ENCODE assay signal across 29 mouse cellular contexts in the genomic region with DNA sequence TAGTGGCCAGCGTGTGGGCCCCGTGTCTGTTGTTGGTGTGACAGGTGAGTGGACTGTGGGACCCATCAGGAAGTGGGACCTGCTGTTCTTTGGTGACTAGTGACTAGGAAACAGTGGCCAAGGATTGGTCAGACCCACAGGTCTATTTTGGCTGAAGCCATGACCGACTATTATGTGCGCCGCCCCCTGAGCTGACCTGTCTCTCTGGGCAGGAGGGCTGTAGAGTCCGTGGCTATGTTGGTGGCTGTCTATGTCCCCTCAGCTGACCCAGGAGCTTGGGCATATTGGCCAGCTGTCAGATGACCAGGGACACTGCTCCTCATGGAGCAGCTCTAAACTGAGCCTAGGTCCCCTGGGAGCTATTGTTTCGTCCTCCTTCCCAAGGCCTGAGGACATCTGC. TPM values are rescaled to one million over a fixed set of nuclear protein-coding genes. Genes with fewer than 3 reads are reported as not detected.
"Had no signal": no experiment of that assay in that cellular context is flagged by ENCODE, and none has a peak within 500 bp of the region (broad histone marks: within the 10 kb centered on the region; RNA-seq: fewer than 3 reads in every experiment).

No protein-coding gene starts in this region.

- H3K27me3 ChIP-seq: embryonic facial prominence, embryonic 12.5 days; embryonic facial prominence, embryonic 13.5 days; embryonic facial prominence, embryonic 15.5 days; forebrain, embryonic 12.5 days; forebrain, embryonic 13.5 days; forebrain, embryonic 15.5 days had no signal

- H3K9me3 ChIP-seq: embryonic facial prominence, embryonic 10.5 days; embryonic facial prominence, embryonic 12.5 days; embryonic facial prominence, embryonic 13.5 days; embryonic facial prominence, embryonic 15.5 days; forebrain, embryonic 10.5 days; forebrain, embryonic 12.5 days; forebrain, embryonic 13.5 days; forebrain, embryonic 15.5 days had no signal

- H3K27ac ChIP-seq: embryonic facial prominence, embryonic 10.5 days; embryonic facial prominence, embryonic 12.5 days; embryonic facial prominence, embryonic 13.5 days; embryonic facial prominence, embryonic 15.5 days; forebrain, embryonic 10.5 days; forebrain, embryonic 12.5 days; forebrain, embryonic 13.5 days; forebrain, embryonic 15.5 days; gastrocnemius, adult 2 months; heart, adult 2 months had no signal

- DNase-seq: cerebellum, adult 8-10 months; cerebellum, adult 9-10 months; cerebellum, adult 9-11 months; cerebellum, postnatal 10 days; cerebellum, postnatal 14 days; cerebellum, postnatal 25 days; cerebellum, postnatal 36 days; embryo, embryonic 11 days; forebrain, postnatal 0 days; gastrocnemius, postnatal 10 days; gastrocnemius, postnatal 14 days; gastrocnemius, postnatal 25 days; gastrocnemius, postnatal 36 days; heart, adult 18-20 months; heart, adult 2 months had no signal

- H3K4me3 ChIP-seq: embryonic facial prominence, embryonic 10.5 days; embryonic facial prominence, embryonic 12.5 days; embryonic facial prominence, embryonic 13.5 days; embryonic facial prominence, embryonic 15.5 days; erythroblast, embryonic 14.5 days; forebrain, embryonic 10.5 days; forebrain, embryonic 12.5 days; forebrain, embryonic 13.5 days; forebrain, embryonic 15.5 days; gastrocnemius, adult 2 months; heart, adult 2 months had no signal

- H3K9ac ChIP-seq: embryonic facial prominence, embryonic 12.5 days; embryonic facial prominence, embryonic 13.5 days; embryonic facial prominence, embryonic 15.5 days; forebrain, embryonic 12.5 days; forebrain, embryonic 13.5 days; forebrain, embryonic 15.5 days; forebrain, postnatal 0 days had no signal

- H3K36me3 ChIP-seq: embryonic facial prominence, embryonic 10.5 days; embryonic facial prominence, embryonic 12.5 days; embryonic facial prominence, embryonic 13.5 days; embryonic facial prominence, embryonic 15.5 days; forebrain, embryonic 10.5 days; forebrain, embryonic 12.5 days; forebrain, embryonic 15.5 days had no signal

- H3K4me2 ChIP-seq: embryonic facial prominence, embryonic 12.5 days; embryonic facial prominence, embryonic 13.5 days; embryonic facial prominence, embryonic 15.5 days; forebrain, embryonic 12.5 days; forebrain, embryonic 13.5 days; forebrain, embryonic 15.5 days had no signal

- ATAC-seq: forebrain, embryonic 13.5 days; forebrain, embryonic 14.5 days; forebrain, embryonic 15.5 days; forebrain, embryonic 16.5 days; forebrain, postnatal 0 days had no signal

- H3K4me1 ChIP-seq: forebrain, embryonic 12.5 days had no signal

RNA-seq across cellular contexts. Expression of a gene that starts 18.6 kb away (rescaled TPM):
- polyA plus RNA-seq: embryonic facial prominence, embryonic 10.5 days; embryonic facial prominence, embryonic 11.5 days; erythroblast, embryonic 14.5 days; forebrain, embryonic 10.5 days had no signal

RNA-seq across cellular contexts. Expression of a gene that starts 54.8 kb away (rescaled TPM):
- polyA plus RNA-seq: embryonic facial prominence, embryonic 10.5 days; embryonic facial prominence, embryonic 11.5 days; embryonic facial prominence, embryonic 12.5 days; embryonic facial prominence, embryonic 13.5 days; forebrain, embryonic 10.5 days; forebrain, embryonic 11.5 days; forebrain, embryonic 12.5 days; forebrain, embryonic 13.5 days; forebrain, embryonic 14.5 days; forebrain, embryonic 15.5 days; forebrain, embryonic 16.5 days had no signal

RNA-seq across cellular contexts. Expression of a gene that starts 59.6 kb away (rescaled TPM):
- polyA plus RNA-seq: erythroblast, embryonic 14.5 days had no signal
